Mouse (Mus musculus) midbrain, embryonic 13.5 days (tissue): Measurements from ENCODE around the gene Bhmt. TPM values are rescaled to one million over a fixed set of nuclear protein-coding genes. Genes with fewer than 3 reads are reported as not detected.

Experiments
- ATAC-seq: fragments of 200-750 bp; cut with Nextera tagmentation; 2 replicates; pipeline ENCODE4 v1.8.0; 2017; ENCODE audit warnings: mild to moderate bottlenecking, moderate TSS enrichment, moderate library complexity
- H3K27ac ChIP-seq: fragments of 300-500 bp; sonication (generic); 2 replicates; pipeline ENCODE4 v1.5.1; 2015; ENCODE audit warnings: inconsistent platforms, mild to moderate bottlenecking, moderate library complexity
- H3K27me3 ChIP-seq: fragments of 300-500 bp; sonication (generic); 2 replicates; pipeline ENCODE4 v1.6.1; 2015; ENCODE audit warnings: mild to moderate bottlenecking, inconsistent platforms
- H3K36me3 ChIP-seq: fragments of 300-500 bp; sonication (generic); 2 replicates; pipeline ENCODE4 v1.6.1; 2015; ENCODE audit warnings: mild to moderate bottlenecking, inconsistent platforms
- H3K4me1 ChIP-seq: fragments of 300-500 bp; sonication (generic); replicated peaks from 2 replicates; pipeline ENCODE4 v1.6.1; 2015; ENCODE audit warnings: inconsistent platforms
- H3K4me2 ChIP-seq: fragments of 300-500 bp; sonication (generic); replicated peaks from 2 replicates; pipeline ENCODE4 v1.6.1; 2015; ENCODE audit warnings: moderate library complexity, mild to moderate bottlenecking, inconsistent platforms
- H3K4me3 ChIP-seq: fragments of 300-500 bp; sonication (generic); replicated peaks from 2 replicates; pipeline ENCODE4 v1.5.1; 2015; ENCODE audit warnings: mild to moderate bottlenecking, inconsistent platforms
- H3K9ac ChIP-seq: fragments of 300-500 bp; sonication (generic); replicated peaks from 2 replicates; pipeline ENCODE4 v1.6.1; 2015; ENCODE audit warnings: mild to moderate bottlenecking, inconsistent platforms
- H3K9me3 ChIP-seq: fragments of 300-500 bp; sonication (generic); 2 replicates; pipeline ENCODE4 v1.6.1; 2016; ENCODE audit warnings: mild to moderate bottlenecking, inconsistent platforms
- WGBS: fragments of 180-500 bp; shearing (Covaris S2); methylation state at CpG from one replicate; pipeline ENCODE4 v1.1.7; 2015; 5-methylcytosine and 5-hydroxymethylcytosine counted together
- polyA plus RNA-seq: library from polyadenylated mRNA; unstranded; fragments of >200 nt; fragmentation: Nextera tagmentation; extraction: Ambion mirVana; gene quantifications from 2 replicates; pipeline ENCODE4 v1.2.1, GENCODE M21; 2015

Gene Bhmt
- polyA plus RNA-seq, result 0.13 and 0.20 TPM in 2 replicates

DNA sequence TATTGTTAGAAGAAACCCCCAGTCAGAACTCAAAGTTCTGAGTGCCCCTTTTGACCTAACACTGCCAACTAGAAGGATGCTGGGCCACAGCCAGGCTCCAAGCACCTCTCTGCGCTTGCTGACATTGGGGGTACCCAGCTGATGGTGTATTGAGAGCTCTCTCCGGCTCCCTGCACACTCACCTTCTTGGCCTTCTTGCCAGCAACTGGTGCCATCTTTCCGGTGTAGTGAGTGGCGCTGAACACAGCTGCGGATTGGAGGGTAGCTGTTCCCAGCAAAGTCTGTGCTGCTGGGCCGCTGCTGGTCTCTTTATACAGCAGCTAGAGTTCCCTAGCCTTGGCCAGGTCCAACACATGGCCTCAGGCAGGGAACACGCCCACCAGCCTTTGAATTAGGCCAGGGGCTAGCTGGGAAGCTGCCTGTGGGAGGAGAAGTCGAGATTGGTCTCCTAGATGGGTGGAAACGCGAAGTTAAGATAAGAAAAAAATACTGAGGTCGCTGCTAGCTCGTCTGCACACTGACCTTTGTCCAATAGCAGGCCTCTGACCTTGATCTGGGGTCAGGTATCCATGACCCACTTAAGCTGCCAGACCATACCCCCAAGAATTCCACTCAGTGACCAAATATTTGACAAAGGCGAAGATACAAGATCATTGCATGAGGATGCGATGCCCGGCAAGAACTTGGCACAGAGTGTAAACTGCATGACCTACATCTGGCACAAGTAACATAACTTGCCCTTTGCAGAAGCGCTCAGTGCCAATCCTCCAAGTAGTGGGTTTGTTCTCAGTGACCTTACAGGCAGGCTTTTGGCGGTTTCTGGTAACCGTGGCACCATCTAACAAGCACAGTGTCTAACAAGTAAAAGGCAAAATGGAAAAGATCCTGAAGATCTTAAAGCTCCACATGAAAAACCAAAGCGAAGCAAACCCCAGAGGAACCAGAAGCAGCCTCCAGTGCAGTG lies at the start of gene Bhmt:
Gene Bhmt, minus strand, starts transcription at position 680 of the 964 bp plus-strand sequence.
- Histone ChIP-seq H3K27me3 (no peaks in the 10 kb centered on the region), H3K27ac (no peak within 1 kb of the TSS), H3K9me3 (no peaks in the 10 kb centered on the region), H3K4me2 (no peak within 1 kb of the TSS), H3K4me1 (no peaks in the 10 kb centered on the region), H3K9ac (no peak within 1 kb of the TSS), H3K4me3 (no peak within 1 kb of the TSS), H3K36me3 (no peaks in the 10 kb centered on the region)
- ATAC-seq, result no peak
- 77% methylated on average over 19 of the region's 19 CpGs for WGBS

DNA sequence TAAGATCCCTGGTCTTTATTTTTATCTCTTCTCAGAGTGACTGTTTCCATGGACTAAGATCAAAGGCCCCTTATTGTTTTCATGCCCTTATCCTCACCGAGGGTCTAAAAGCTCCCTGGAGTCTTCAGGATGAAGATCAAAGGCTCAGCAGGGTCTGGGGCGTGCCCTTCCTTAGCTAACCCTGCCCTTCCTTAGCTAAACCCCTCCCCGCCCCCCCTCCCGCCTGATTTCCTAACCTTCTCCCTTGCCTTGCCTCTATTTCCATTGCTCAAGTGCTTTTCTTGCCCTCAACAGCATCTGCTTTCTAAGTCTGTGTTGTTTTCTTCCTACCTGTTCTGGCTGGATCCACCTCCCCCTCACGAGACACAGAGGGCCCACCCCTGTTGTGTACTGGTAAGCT lies 49.6 kb upstream of the Bhmt start:
- H3K9ac ChIP-seq, result no peak overlapping the region
- H3K4me3 ChIP-seq, result no peak overlapping the region
- 8% methylated on average over 5 of the region's 5 CpGs for WGBS
- peak; percentile 30; the same call in 1 of the 2 replicates for ATAC-seq
- H3K4me2 ChIP-seq, result no peak overlapping the region
- 0 out of 2 replicates have a peak, but pooled peaks cover 5% of the 10 kb centered on the region for H3K4me1 ChIP-seq
- no peaks in the 10 kb centered on the region for H3K27me3 ChIP-seq
- no peak overlapping the region for H3K27ac ChIP-seq
- H3K36me3 ChIP-seq, result no peaks in the 10 kb centered on the region
- H3K9me3 ChIP-seq, result no peaks in the 10 kb centered on the region

DNA sequence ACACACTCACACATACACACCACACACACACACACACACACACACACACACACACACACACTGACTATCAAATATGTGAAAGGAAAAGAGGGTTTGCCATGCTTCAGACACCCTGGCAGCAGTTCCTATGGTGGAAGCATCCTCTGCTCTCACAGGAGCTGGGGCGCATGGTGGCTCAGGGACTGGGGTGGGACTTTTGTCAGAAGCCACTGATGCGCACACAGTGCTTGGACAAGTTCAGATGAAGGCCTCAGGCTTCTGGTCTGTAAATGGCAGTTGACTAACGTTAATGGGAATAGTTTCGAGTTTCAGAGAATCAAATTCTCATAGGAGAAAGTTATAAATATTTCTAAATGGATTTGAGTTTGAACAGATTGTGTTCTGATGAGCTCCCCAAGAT lies 47.5 kb upstream of the Bhmt start:
- Histone ChIP-seq H3K27ac (no peak overlapping the region), H3K36me3 (no peaks in the 10 kb centered on the region), H3K4me3 (no peak overlapping the region), H3K27me3 (no peaks in the 10 kb centered on the region), H3K9me3 (no peaks in the 10 kb centered on the region), H3K9ac (no peak overlapping the region), H3K4me2 (no peak overlapping the region), H3K4me1 (0 out of 2 replicates have a peak, but pooled peaks cover 5% of the 10 kb centered on the region)
- 67% methylated on average over 4 of the region's 4 CpGs for WGBS
- ATAC-seq, result no peak

DNA sequence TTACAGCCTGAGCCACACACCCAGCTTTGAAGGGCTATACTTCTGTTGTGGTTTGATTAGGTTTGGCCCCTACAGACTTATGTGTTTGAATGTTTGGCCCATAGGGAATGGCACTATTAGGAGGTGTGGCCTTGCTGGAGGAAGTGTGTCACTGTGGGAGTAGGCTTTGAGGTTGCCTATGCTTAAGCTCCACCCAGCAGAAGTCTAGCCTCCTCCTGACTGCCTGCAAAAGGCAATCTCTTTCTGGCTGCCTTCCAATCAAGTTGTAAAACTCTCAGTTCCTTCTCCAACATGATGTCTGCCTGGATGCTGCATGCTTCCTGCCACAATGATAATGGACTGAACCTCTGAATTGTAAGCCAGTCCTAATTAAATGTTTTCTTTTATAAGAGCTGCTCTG lies 45.6 kb upstream of the Bhmt start:
- no peak for ATAC-seq
- H3K4me1 ChIP-seq, result 0 out of 2 replicates have a peak, but pooled peaks cover 5% of the 10 kb centered on the region
- H3K4me2 ChIP-seq, result no peak overlapping the region
- H3K27ac ChIP-seq, result no peak overlapping the region
- no peaks in the 10 kb centered on the region for H3K36me3 ChIP-seq
- no peak overlapping the region for H3K9ac ChIP-seq
- H3K9me3 ChIP-seq, result no peaks in the 10 kb centered on the region
- H3K27me3 ChIP-seq, result no peaks in the 10 kb centered on the region
- H3K4me3 ChIP-seq, result no peak overlapping the region

- peaks cover 14% of the 10 kb centered on the region for H3K27me3 ChIP-seq
- H3K4me3 ChIP-seq, result no peak overlapping the region
- H3K9ac ChIP-seq, result no peak overlapping the region
- H3K27ac ChIP-seq, result no peak overlapping the region
- no peak for ATAC-seq
- no peaks in the 10 kb centered on the region for H3K9me3 ChIP-seq
- 0 out of 2 replicates have a peak, but pooled peaks cover 3% of the 10 kb centered on the region for H3K4me1 ChIP-seq
- H3K4me2 ChIP-seq, result no peak overlapping the region
- H3K36me3 ChIP-seq, result no peaks in the 10 kb centered on the region
- 86% methylated on average over 9 of the region's 9 CpGs for WGBS
These were observed 39.1 kb upstream of the Bhmt start for GRCm38 (mm10) chr13:93676864-93677263.

DNA sequence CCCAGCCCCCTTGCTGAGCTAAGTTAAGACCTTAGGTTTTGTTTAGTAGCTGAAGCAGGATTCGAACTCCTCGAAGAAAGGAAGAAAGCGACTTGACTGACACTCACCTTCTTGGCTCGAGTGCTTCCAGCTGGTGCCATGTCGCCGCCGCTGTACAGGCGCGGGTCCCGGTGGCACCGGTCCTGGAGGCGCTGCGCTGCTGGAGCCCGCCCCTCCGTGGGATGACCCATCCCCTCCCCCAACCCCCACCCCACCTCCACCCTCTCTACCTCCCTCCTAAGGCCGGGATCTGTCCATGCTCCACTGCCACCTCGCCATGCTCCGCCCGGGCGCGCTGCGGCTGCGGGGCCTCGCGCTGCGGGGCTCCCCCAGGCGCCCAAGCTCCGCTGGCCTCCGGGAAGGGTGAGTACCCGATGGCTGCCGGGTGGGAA lies 36.4 kb upstream of the Bhmt start, which contains the start of the genes Bhmt2 and Dmgdh:
Gene Bhmt2, minus strand, starts transcription at position 172 of the 431 bp plus-strand sequence.
Gene Dmgdh, plus strand, starts transcription at position 303 of the 431 bp plus-strand sequence.
- ATAC-seq, result no peak
- Histone ChIP-seq H3K36me3 (no peaks in the 10 kb centered on the region), H3K27me3 (peaks cover 14% of the 10 kb centered on the region), H3K4me2 (peak within 1 kb of the TSS; percentile 20; the same call in 1 of the 2 replicates), H3K9ac (no peak within 1 kb of the TSS), H3K9me3 (no peaks in the 10 kb centered on the region), H3K27ac (no peak within 1 kb of the TSS), H3K4me1 (0 out of 2 replicates have a peak, but pooled peaks cover 3% of the 10 kb centered on the region), H3K4me3 (no peak within 1 kb of the TSS)
- 6% methylated on average over 31 of the region's 31 CpGs for WGBS

- 0 out of 2 replicates have a peak, but pooled peaks cover 3% of the 10 kb centered on the region for H3K4me1 ChIP-seq
- H3K27ac ChIP-seq, result no peak overlapping the region
- 87% methylated on average over 2 of the region's 2 CpGs for WGBS
- H3K36me3 ChIP-seq, result no peaks in the 10 kb centered on the region
- H3K4me2 ChIP-seq, result no peak overlapping the region
- H3K4me3 ChIP-seq, result no peak overlapping the region
- no peak overlapping the region for H3K9ac ChIP-seq
- no peaks in the 10 kb centered on the region for H3K9me3 ChIP-seq
- ATAC-seq, result no peak
- peaks cover 14% of the 10 kb centered on the region for H3K27me3 ChIP-seq
These were observed 35.5 kb upstream of the Bhmt start for GRCm38 (mm10) chr13:93673296-93673695.

- Histone ChIP-seq H3K4me2 (no peak overlapping the region), H3K4me1 (0 out of 2 replicates have a peak, but pooled peaks cover 3% of the 10 kb centered on the region), H3K4me3 (no peak overlapping the region), H3K9me3 (no peaks in the 10 kb centered on the region), H3K9ac (no peak overlapping the region), H3K27ac (no peak overlapping the region), H3K36me3 (no peaks in the 10 kb centered on the region), H3K27me3 (peaks cover 14% of the 10 kb centered on the region)
- ATAC-seq, result no peak
- 87% methylated on average over 4 of the region's 4 CpGs for WGBS
These were observed 34.6 kb upstream of the Bhmt start for GRCm38 (mm10) chr13:93672371-93672770.

DNA sequence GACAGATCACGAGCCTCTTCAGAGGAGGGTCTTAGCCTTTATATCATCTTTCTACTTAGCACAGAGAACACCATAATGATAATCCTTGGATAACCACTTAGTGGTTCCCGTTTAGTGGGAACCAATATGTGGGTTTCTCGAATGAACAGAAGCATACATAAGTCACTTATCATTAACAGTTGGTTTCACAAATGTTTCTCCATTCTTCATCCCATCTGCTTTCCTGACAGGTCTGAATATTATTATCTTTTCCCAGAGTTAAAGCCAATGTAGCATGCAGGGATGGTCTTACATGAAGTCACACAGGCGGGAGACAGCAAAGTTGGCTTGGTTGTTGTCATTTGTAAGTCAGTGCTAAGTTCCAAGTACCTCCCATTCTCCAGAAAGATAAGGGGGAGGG lies 29.8 kb upstream of the Bhmt start:
- Histone ChIP-seq H3K36me3 (no peaks in the 10 kb centered on the region), H3K4me1 (no peaks in the 10 kb centered on the region), H3K27ac (no peak overlapping the region), H3K9me3 (no peaks in the 10 kb centered on the region), H3K4me2 (no peak overlapping the region), H3K27me3 (no peaks in the 10 kb centered on the region), H3K4me3 (no peak overlapping the region), H3K9ac (no peak overlapping the region)
- 90% methylated on average over 4 of the region's 4 CpGs for WGBS
- no peak for ATAC-seq

DNA sequence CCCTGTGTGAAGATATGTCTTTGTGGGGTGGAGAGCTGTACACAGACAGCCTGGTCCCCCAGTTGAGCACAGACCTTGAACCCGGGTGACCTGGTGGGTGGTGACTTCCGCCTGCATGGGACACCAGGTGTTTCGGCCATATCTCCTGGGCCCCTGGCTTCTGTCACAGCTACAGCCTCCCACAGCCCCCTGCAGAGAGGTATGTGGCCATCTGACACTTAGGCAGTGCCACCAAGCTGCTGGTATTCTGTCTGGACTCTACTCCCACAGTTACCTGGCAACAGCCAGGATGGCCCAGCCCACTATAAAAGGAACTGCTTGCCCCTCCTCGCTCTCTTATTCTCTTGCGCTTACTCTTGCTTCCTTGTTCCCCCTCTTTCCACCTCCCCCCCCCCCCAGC lies 20.2 kb upstream of the Bhmt start:
- no peak for ATAC-seq
- no peak overlapping the region for H3K27ac ChIP-seq
- WGBS, result 81% methylated on average over 5 of the region's 5 CpGs

GRCm38 (mm10) chr13:93653382-93653781 lies 15.6 kb upstream of the Bhmt start:
- Histone ChIP-seq H3K27ac (no peak overlapping the region), H3K27me3 (no peaks in the 10 kb centered on the region), H3K4me1 (no peaks in the 10 kb centered on the region), H3K4me3 (no peak overlapping the region), H3K4me2 (no peak overlapping the region), H3K9me3 (no peaks in the 10 kb centered on the region), H3K36me3 (no peaks in the 10 kb centered on the region), H3K9ac (no peak overlapping the region)
- ATAC-seq, result no peak
- WGBS, result 95% methylated on average over 6 of the region's 6 CpGs

More for the DNA sequence above, 20.2 kb upstream of the Bhmt start:
- Histone ChIP-seq H3K9me3 (no peaks in the 10 kb centered on the region), H3K4me1 (no peaks in the 10 kb centered on the region), H3K36me3 (no peaks in the 10 kb centered on the region), H3K4me3 (no peak overlapping the region), H3K4me2 (no peak overlapping the region), H3K27me3 (no peaks in the 10 kb centered on the region), H3K9ac (no peak overlapping the region)

DNA sequence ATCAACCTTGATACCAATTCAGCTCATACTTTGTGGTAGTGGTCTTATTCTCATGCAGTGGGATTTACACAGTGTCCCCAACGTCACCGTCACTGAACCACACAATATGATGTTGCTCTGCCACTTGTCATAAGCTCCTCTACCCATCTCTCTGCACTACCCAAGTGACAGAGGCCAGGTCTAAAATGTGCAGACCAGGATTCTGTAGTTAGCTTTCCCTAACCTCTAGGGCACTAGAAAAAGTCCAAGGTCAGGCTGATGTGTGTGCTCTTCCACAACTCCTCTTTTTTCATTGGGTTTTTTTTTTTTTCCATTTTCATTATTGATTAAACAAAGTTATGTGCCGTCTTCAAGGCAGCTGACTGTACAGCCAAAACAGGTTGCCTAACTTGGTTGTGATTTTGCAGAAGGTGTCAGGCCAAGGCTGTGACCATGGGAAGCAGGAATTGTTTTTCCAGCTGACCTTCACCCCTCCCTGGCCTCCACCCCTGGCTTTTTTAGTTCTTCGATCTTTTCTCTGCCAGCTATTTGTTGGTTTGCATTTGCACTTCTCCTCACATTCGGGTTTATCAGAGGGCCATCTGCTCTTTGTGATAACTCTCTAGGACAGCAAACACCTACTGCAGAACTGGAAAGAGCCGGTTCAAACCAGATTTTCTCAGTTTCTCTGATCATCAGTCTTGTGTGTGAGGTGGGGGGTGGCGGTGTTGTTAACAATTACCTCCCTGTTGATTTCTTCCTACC lies 10.8 kb upstream of the Bhmt start:
- Histone ChIP-seq H3K27ac (no peak overlapping the region), H3K27me3 (no peaks in the 10 kb centered on the region), H3K9ac (no peak overlapping the region), H3K9me3 (no peaks in the 10 kb centered on the region), H3K4me3 (no peak overlapping the region), H3K4me1 (no peaks in the 10 kb centered on the region), H3K4me2 (no peak overlapping the region), H3K36me3 (no peaks in the 10 kb centered on the region)
- no peak for ATAC-seq
- 89% methylated on average over 7 of the region's 7 CpGs for WGBS
